Mouse (Mus musculus) olfactory bulb, adult 2 months (tissue): Measurements from ENCODE around the gene Plxnd1.

ENCODE experiments used
- CTCF ChIP-seq: fragments of 200-500 bp; IDR thresholded peaks from 2 replicates; pipeline ENCODE4 v1.5.1; 2012; ENCODE audit warnings: low read depth, mild to moderate bottlenecking, low read length, moderate library complexity; ENCODE audit not compliant: insufficient read depth
- POLR2A ChIP-seq: fragments of 200-500 bp; IDR thresholded peaks from 2 replicates; pipeline ENCODE4 v1.6.1; 2012; ENCODE audit warnings: mild to moderate bottlenecking, low read depth, low read length, moderate library complexity; ENCODE audit not compliant: insufficient read depth

DNA sequence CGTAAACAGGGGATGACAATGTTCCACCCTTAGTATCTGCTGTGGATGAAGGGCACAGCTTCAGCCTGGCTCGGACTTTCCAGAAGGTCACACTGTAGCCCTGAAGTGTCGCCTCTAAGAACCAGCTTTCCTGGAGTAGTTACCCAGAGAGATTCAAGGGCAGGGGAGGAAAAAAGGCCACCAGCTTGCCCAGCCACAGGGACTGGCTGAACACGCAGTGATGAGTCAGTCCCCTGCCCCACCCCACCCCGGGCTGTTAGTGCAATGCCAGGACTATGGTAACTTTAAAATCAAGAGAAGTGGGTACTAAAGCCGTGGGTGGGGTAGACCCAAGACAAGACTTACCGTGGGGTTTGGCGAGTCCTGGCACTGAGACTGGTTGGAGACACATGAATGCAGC is 19.2 kb downstream of the Plxnd1 start:
- TF ChIP-seq POLR2A = no peak
- TF ChIP-seq CTCF = no peak
